Mouse (Mus musculus): Measurements from ENCODE around the gene 4930402F06Rik. TPM values are rescaled to one million over a fixed set of nuclear protein-coding genes. Genes with fewer than 3 reads are reported as not detected.

Gene 4930402F06Rik
- polyA plus RNA-seq, 2 experiments, result not detected

DNA sequence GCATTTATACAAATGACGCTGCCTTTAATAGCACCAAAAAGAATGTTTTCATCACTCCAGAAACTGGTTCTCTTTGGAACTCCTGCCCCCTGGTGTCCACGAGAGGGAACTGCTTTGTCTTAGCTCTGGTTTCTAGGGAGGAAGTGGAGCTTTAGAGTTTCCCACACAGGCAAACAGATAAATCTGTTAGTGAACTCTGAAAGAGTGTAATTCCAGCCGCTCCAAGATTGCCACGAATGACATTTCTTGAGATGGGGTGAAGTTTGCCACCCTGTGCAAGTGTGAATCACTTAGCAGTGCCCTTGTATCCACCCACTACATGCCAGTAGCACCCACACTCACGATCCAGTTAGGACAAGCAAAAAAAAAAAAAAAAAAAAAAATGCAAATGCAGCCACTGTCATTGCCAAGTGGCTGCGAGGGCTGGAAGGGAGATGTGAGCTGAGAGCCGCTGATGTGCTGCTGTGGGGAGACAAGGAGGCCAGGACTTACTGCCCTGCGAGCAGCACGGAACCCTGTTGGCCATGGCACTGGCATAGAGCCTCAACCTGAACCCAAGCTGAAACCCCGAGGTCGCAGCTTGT, 707 bp upstream of the 4930402F06Rik start:
- H3K27ac ChIP-seq, result no peak overlapping the region
- H3K36me3 ChIP-seq (replicated peaks; ENCODE audit: control insufficient read depth, insufficient read depth, low read depth), result peaks cover 5% of the 10 kb centered on the region; the same call in 1 of the 2 replicates
- H3K9ac ChIP-seq (replicated peaks), result no peak overlapping the region
- no peaks in the 10 kb centered on the region for H3K9me3 ChIP-seq (ENCODE audit: control insufficient read depth, low read length)
- 38% methylated on average over 11 of the region's 11 CpGs for WGBS (ENCODE audit: insufficient replicate concordance)
- no peak for TF ChIP-seq EP300 (IDR thresholded peaks at IDR 0.05; ENCODE audit: low read depth)
- peak; percentile 79 for TF ChIP-seq CTCF (IDR thresholded peaks at IDR 0.05; ENCODE audit: low read depth)
- no peak overlapping the region for H3K4me3 ChIP-seq (ENCODE audit: insufficient read depth in 1 of 2, low read depth in 2 of 2, low read length in 2 of 2)
- DNase-seq (ENCODE audit: low read depth in 3 of 3, low spot score in 3 of 3), result peak; percentile 22 to 47 (median 35)
- H3K4me1 ChIP-seq (replicated peaks; ENCODE audit: control insufficient read depth in 2 of 2, insufficient read depth in 2 of 2, low read length in 1 of 2), result no peaks in the 10 kb centered on the region
- no peaks in the 10 kb centered on the region for H3K27me3 ChIP-seq (ENCODE audit: control insufficient read depth, insufficient read depth, low read length)
- no peak for ATAC-seq (ENCODE audit: insufficient read depth)
- no peak overlapping the region for H3K4me2 ChIP-seq (ENCODE audit: low read depth)

DNA sequence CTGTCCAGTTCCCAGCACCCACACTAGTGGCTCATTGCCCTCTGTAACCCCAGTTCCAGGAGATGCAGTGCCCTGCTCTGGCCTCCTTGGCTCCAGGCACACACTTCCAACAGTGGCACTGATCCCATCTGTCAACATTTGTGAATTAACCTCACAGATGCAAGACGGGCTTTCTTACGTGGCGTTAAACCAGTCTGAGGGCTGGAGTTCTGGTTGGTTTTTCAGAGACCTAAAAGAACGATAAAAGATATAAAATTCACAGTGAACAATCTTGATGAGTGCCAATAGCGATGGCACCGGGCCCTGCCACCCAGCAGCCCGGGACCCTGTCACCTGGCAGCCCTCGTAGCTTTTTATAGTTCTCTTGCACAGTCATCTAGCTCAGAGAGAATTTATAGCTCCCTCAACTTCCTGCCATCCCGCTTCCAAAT, 11.5 kb downstream of the 4930402F06Rik start:
- DNase-seq (ENCODE audit: low read depth in 3 of 3, low spot score in 3 of 3) (no peak), ATAC-seq (ENCODE audit: insufficient read depth) (no peak)
- TF ChIP-seq CTCF (IDR thresholded peaks at IDR 0.05; ENCODE audit: low read depth) (no peak), EP300 (IDR thresholded peaks at IDR 0.05; ENCODE audit: low read depth) (no peak)
- no peaks in the 10 kb centered on the region for H3K36me3 ChIP-seq (replicated peaks; ENCODE audit: control insufficient read depth, insufficient read depth, low read depth)
- no peak overlapping the region for H3K4me2 ChIP-seq (ENCODE audit: low read depth)
- H3K9ac ChIP-seq (replicated peaks), result no peak overlapping the region
- H3K4me1 ChIP-seq (replicated peaks; ENCODE audit: control insufficient read depth in 2 of 2, insufficient read depth in 2 of 2, low read length in 1 of 2), result no peaks in the 10 kb centered on the region
- H3K4me3 ChIP-seq (ENCODE audit: insufficient read depth in 1 of 2, low read depth in 2 of 2, low read length in 2 of 2), result no peak overlapping the region
- no peaks in the 10 kb centered on the region for H3K27me3 ChIP-seq (ENCODE audit: control insufficient read depth, insufficient read depth, low read length)
- H3K9me3 ChIP-seq (ENCODE audit: control insufficient read depth, low read length), result no peaks in the 10 kb centered on the region; the same call in 1 of the 2 replicates
- H3K27ac ChIP-seq, result no peak overlapping the region
- WGBS (ENCODE audit: insufficient replicate concordance), result 67% methylated on average over 9 of the region's 9 CpGs

DNA sequence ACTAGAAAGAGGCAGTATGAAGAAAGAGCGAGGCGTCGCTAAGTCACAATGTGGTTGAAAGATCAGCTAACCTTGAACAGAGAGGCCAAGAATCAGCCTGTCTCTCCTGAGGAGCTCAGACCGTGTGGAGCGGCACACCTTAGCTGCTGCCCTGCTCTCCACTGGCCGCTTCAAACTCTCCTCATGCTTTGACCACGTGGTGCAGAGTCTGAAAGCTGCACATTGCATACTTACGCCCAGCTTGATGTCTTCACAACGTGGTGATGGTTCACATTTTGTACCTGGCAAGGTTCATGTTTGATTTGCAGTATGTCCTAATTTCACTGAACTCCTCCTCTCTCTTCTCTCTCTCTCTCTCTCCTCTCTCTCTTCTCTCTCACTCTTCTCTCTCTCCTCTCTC, 17.7 kb downstream of the 4930402F06Rik start:
- Histone ChIP-seq H3K9me3 (ENCODE audit: control insufficient read depth, low read length) (no peaks in the 10 kb centered on the region), H3K27me3 (ENCODE audit: control insufficient read depth, insufficient read depth, low read length) (no peaks in the 10 kb centered on the region; the same call in 1 of the 2 replicates), H3K36me3 (replicated peaks; ENCODE audit: control insufficient read depth, insufficient read depth, low read depth) (no peaks in the 10 kb centered on the region), H3K4me2 (ENCODE audit: low read depth) (no peak overlapping the region), H3K9ac (replicated peaks) (no peak overlapping the region), H3K4me3 (ENCODE audit: insufficient read depth in 1 of 2, low read depth in 2 of 2, low read length in 2 of 2) (no peak overlapping the region), H3K4me1 (replicated peaks; ENCODE audit: control insufficient read depth in 2 of 2, insufficient read depth in 2 of 2, low read length in 1 of 2) (peaks cover 0 to 2% of the 10 kb centered on the region in 2 experiments; a peak in 1 of 4 replicates), H3K27ac (no peak overlapping the region)
- ATAC-seq (ENCODE audit: insufficient read depth), result no peak
- TF ChIP-seq CTCF (IDR thresholded peaks at IDR 0.05; ENCODE audit: low read depth), result no peak
- no peak for TF ChIP-seq EP300 (IDR thresholded peaks at IDR 0.05; ENCODE audit: low read depth)
- 64% methylated on average over 9 of the region's 9 CpGs for WGBS (ENCODE audit: insufficient replicate concordance)
- no peak for DNase-seq (ENCODE audit: low read depth in 3 of 3, low spot score in 3 of 3)

DNA sequence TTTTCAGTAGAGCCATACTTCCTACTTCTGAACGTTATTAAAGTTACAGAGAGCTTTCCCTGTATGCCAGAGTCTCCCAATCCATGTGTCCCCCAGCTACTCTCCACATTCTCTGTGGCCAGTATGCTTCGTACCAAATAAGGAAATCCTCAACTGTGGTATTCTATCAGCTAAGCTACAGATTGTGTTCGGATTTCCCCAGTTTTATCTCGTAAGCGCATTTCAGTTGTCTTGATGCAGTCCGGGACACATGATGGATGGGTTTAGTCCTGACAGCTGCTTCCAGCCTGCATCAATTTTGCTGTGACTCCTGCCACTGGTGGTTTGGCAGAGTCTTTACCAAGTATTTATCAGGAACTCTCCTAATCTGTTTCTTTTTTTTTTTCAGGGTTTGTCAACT, 19.4 kb downstream of the 4930402F06Rik start:
- Histone ChIP-seq H3K4me3 (ENCODE audit: insufficient read depth in 1 of 2, low read depth in 2 of 2, low read length in 2 of 2) (no peak overlapping the region), H3K36me3 (replicated peaks; ENCODE audit: control insufficient read depth, insufficient read depth, low read depth) (no peaks in the 10 kb centered on the region), H3K27ac (no peak overlapping the region), H3K4me1 (replicated peaks; ENCODE audit: control insufficient read depth in 2 of 2, insufficient read depth in 2 of 2, low read length in 1 of 2) (peaks cover 0 to 2% of the 10 kb centered on the region in 2 experiments; a peak in 1 of 4 replicates), H3K4me2 (ENCODE audit: low read depth) (no peak overlapping the region), H3K27me3 (ENCODE audit: control insufficient read depth, insufficient read depth, low read length) (no peaks in the 10 kb centered on the region; the same call in 1 of the 2 replicates), H3K9ac (replicated peaks) (no peak overlapping the region), H3K9me3 (ENCODE audit: control insufficient read depth, low read length) (no peaks in the 10 kb centered on the region)
- 8% methylated on average over 6 of the region's 6 CpGs for WGBS (ENCODE audit: insufficient replicate concordance)
- ATAC-seq (ENCODE audit: insufficient read depth) (no peak), DNase-seq (ENCODE audit: low read depth in 3 of 3, low spot score in 3 of 3) (no peak)
- TF ChIP-seq EP300 (IDR thresholded peaks at IDR 0.05; ENCODE audit: low read depth) (no peak), CTCF (IDR thresholded peaks at IDR 0.05; ENCODE audit: low read depth) (no peak)

DNA sequence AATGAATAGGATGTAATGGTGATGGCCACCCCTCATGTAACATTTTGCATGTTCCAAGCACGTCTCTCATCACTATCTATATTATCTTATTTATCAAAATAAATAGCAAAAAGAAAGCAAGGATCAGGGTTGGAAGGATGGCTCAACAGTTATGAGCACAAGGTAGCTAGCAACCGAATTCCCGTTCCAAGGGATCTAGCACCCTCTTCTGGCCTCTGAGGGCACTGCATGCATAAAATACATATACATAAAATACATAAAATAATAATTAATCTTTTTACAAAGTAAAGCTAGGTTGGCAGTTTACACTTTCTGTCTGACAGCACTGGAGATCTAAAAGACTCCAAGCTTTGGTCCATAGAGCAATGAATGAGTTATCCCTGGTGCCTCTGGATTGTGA, 24.0 kb downstream of the 4930402F06Rik start:
- no peaks in the 10 kb centered on the region; the same call in 1 of the 2 replicates for H3K27me3 ChIP-seq (ENCODE audit: control insufficient read depth, insufficient read depth, low read length)
- H3K9me3 ChIP-seq (ENCODE audit: control insufficient read depth, low read length), result no peaks in the 10 kb centered on the region
- no peak overlapping the region for H3K4me3 ChIP-seq (ENCODE audit: insufficient read depth in 1 of 2, low read depth in 2 of 2, low read length in 2 of 2)
- H3K27ac ChIP-seq, result no peak overlapping the region
- peaks cover 0 to 2% of the 10 kb centered on the region in 2 experiments; a peak in 1 of 4 replicates for H3K4me1 ChIP-seq (replicated peaks; ENCODE audit: control insufficient read depth in 2 of 2, insufficient read depth in 2 of 2, low read length in 1 of 2)
- 9% methylated on average over 3 of the region's 3 CpGs for WGBS (ENCODE audit: insufficient replicate concordance)
- H3K9ac ChIP-seq (replicated peaks), result no peak overlapping the region
- DNase-seq (ENCODE audit: low read depth in 3 of 3, low spot score in 3 of 3) (peak; percentile 20 to 38 (median 22)), ATAC-seq (ENCODE audit: insufficient read depth) (no peak)
- no peaks in the 10 kb centered on the region for H3K36me3 ChIP-seq (replicated peaks; ENCODE audit: control insufficient read depth, insufficient read depth, low read depth)
- TF ChIP-seq EP300 (IDR thresholded peaks at IDR 0.05; ENCODE audit: low read depth) (no peak), CTCF (IDR thresholded peaks at IDR 0.05; ENCODE audit: low read depth) (peak; percentile 84)
- no peak overlapping the region for H3K4me2 ChIP-seq (ENCODE audit: low read depth)

Measured in liver, embryonic 14.5 days (tissue).